Comparison of ENCODE assay signal across 10 mouse cellular contexts in the genomic region with DNA sequence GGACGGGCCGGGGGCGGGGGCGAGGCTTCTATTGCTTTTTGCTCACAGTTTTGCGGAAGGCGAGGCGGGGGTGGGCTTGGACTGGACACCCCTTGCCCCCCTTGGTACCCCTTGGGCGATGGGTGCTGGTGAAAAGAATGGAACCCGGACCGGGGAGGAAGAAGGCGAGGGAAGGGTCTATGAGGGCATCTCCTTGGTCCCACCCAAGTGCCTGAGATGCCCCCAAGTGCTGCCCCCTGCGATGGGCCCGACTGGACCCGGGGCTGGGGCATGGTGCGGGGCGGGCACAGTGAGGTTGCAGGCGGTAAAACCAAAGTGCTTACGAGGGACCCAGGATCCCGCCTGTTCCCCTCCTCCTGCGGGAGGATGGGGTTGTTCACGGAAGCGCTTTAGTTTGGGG. TPM values are rescaled to one million over a fixed set of nuclear protein-coding genes. Genes with fewer than 3 reads are reported as not detected.
DNase-seq lines count a peak whose midpoint lies in the region; ATAC-seq and TF ChIP-seq lines count a peak whose summit lies in the region.
"Had no signal": no experiment of that assay in that cellular context is flagged by ENCODE, and none has a peak within 500 bp of the region (broad histone marks: within the 10 kb centered on the region; RNA-seq: fewer than 3 reads in every experiment).

No protein-coding gene starts in this region.

- H3K27ac ChIP-seq in lung, embryonic 16.5 days (ENCODE audit: low read length) = no peak overlapping the region
- H3K27ac ChIP-seq in forebrain, postnatal 0 days (ENCODE audit: low read depth, low read length) = peak overlapping the region; percentile 57; the same call in 1 of the 2 replicates
- H3K27ac ChIP-seq in limb, embryonic 12.5 days = no peak overlapping the region
- H3K27ac ChIP-seq in stomach, embryonic 14.5 days (ENCODE audit: low read length) = no peak overlapping the region

- peak overlapping the region; percentile 47; the same call in 1 of the 2 replicates for H3K9ac ChIP-seq in lung, embryonic 16.5 days (ENCODE audit: low read length)
- H3K9ac ChIP-seq in forebrain, postnatal 0 days = no peak overlapping the region
- peak overlapping the region; percentile 59 for H3K9ac ChIP-seq in limb, embryonic 12.5 days (replicated peaks)
- H3K9ac ChIP-seq in stomach, embryonic 14.5 days (replicated peaks; ENCODE audit: low read depth, low read length) = no peak overlapping the region

- 0 out of 2 replicates have a peak, but pooled peaks cover 6% of the 10 kb centered on the region for H3K36me3 ChIP-seq in lung, embryonic 16.5 days (ENCODE audit: control insufficient read depth, insufficient read depth, low read length)
- H3K36me3 ChIP-seq in forebrain, postnatal 0 days (ENCODE audit: insufficient read depth) = peaks cover 36% of the 10 kb centered on the region
- peaks cover 40% of the 10 kb centered on the region for H3K36me3 ChIP-seq in limb, embryonic 12.5 days
- peaks cover 10% of the 10 kb centered on the region; the same call in 1 of the 2 replicates for H3K36me3 ChIP-seq in stomach, embryonic 14.5 days (ENCODE audit: control insufficient read depth, insufficient read depth, low read length)

- peak overlapping the region; percentile 38 for H3K4me3 ChIP-seq in lung, embryonic 16.5 days (ENCODE audit: low read length)
- H3K4me3 ChIP-seq in forebrain, postnatal 0 days (ENCODE audit: low read depth, low read length) = no peak overlapping the region
- peak overlapping the region; percentile 30; the same call in 1 of the 2 replicates for H3K4me3 ChIP-seq in limb, embryonic 12.5 days (replicated peaks)
- peak overlapping the region; percentile 18; the same call in 1 of the 2 replicates for H3K4me3 ChIP-seq in stomach, embryonic 14.5 days (ENCODE audit: low read depth, low read length)

- peaks cover 1% of the 10 kb centered on the region; the same call in 1 of the 2 replicates for H3K27me3 ChIP-seq in lung, embryonic 16.5 days (ENCODE audit: control insufficient read depth, insufficient read depth, low read depth, low read length)
- no peaks in the 10 kb centered on the region for H3K27me3 ChIP-seq in forebrain, postnatal 0 days (ENCODE audit: insufficient read depth, low read length)
- peaks cover 10% of the 10 kb centered on the region; the same call in 1 of the 2 replicates for H3K27me3 ChIP-seq in limb, embryonic 12.5 days
- no peaks in the 10 kb centered on the region for H3K27me3 ChIP-seq in stomach, embryonic 14.5 days (ENCODE audit: control insufficient read depth, insufficient read depth, low read length)
- H3K27me3 ChIP-seq: Patski had no signal

- ATAC-seq in lung, embryonic 16.5 days (ENCODE audit: low read depth) = 0 out of 2 replicates have a peak, but pooled peaks have one; percentile 10
- no peak for ATAC-seq in forebrain, postnatal 0 days
- ATAC-seq in limb, embryonic 12.5 days (ENCODE audit: insufficient number of reproducible peaks, insufficient read depth, low FRiP score, low TSS enrichment, low read depth) = no peak
- ATAC-seq in stomach, embryonic 14.5 days (ENCODE audit: insufficient number of reproducible peaks, insufficient read depth, low FRiP score, low read depth) = no peak

- 47% methylated on average over 22 of the region's 22 CpGs for WGBS in lung, embryonic 16.5 days
- WGBS in forebrain, postnatal 0 days = 60% methylated on average over 19 of the region's 22 CpGs
- 37% methylated on average over 22 of the region's 22 CpGs for WGBS in limb, embryonic 12.5 days
- 52% methylated on average over 22 of the region's 22 CpGs for WGBS in stomach, embryonic 14.5 days

- H3K4me2 ChIP-seq in lung, embryonic 16.5 days (ENCODE audit: low read depth, low read length) = peak overlapping the region; percentile 63
- 0 out of 2 replicates have a peak overlapping the region, but pooled peaks have one; percentile 33 for H3K4me2 ChIP-seq in forebrain, postnatal 0 days (ENCODE audit: low read depth)
- peak overlapping the region; percentile 62 for H3K4me2 ChIP-seq in limb, embryonic 12.5 days
- H3K4me2 ChIP-seq in stomach, embryonic 14.5 days (replicated peaks; ENCODE audit: low read depth, low read length) = peak overlapping the region; percentile 46

- no peaks in the 10 kb centered on the region for H3K9me3 ChIP-seq in lung, embryonic 16.5 days (ENCODE audit: control insufficient read depth, low read length)
- no peaks in the 10 kb centered on the region for H3K9me3 ChIP-seq in forebrain, postnatal 0 days (ENCODE audit: low read length)
- H3K9me3 ChIP-seq in limb, embryonic 12.5 days = no peaks in the 10 kb centered on the region
- no peaks in the 10 kb centered on the region for H3K9me3 ChIP-seq in stomach, embryonic 14.5 days (ENCODE audit: control insufficient read depth, low read depth, low read length)

- TF ChIP-seq CTCF in forebrain, postnatal 0 days (IDR thresholded peaks at IDR 0.05; ENCODE audit: low read depth) = no peak

- peaks cover 32% of the 10 kb centered on the region for H3K4me1 ChIP-seq in lung, embryonic 16.5 days (replicated peaks; ENCODE audit: control insufficient read depth, insufficient read depth, low read length)
- H3K4me1 ChIP-seq in forebrain, postnatal 0 days (ENCODE audit: insufficient read depth) = no peaks in the 10 kb centered on the region
- peaks cover 23% of the 10 kb centered on the region for H3K4me1 ChIP-seq in limb, embryonic 12.5 days (replicated peaks)
- peaks cover 23% of the 10 kb centered on the region; the same call in 1 of the 2 replicates for H3K4me1 ChIP-seq in stomach, embryonic 14.5 days (ENCODE audit: control insufficient read depth, insufficient read depth, low read length)

- no peak for DNase-seq in lung, adult 18-20 months
- DNase-seq in forebrain, postnatal 0 days = no peak
- DNase-seq in right cerebral cortex, postnatal 36 days (ENCODE audit: low spot score in 2 of 2) = no peak
- no peak for DNase-seq in cerebellum, postnatal 14 days
- DNase-seq in c-Kit-positive CD71-positive TER-119-positive erythroid progenitor cells, embryonic 14.5 days (ENCODE audit: low spot score) = no peak

RNA-seq across cellular contexts. Expression of a gene that starts 3.8 kb away (rescaled TPM):
- polyA plus RNA-seq in lung, embryonic 16.5 days (2015; fragmentation: Nextera tagmentation; extraction: Ambion mirVana) = 0.44 TPM in 1 of 2 replicates, not detected in the other
- 0.29 and 0.54 TPM in 2 replicates for total RNA-seq in forebrain, postnatal 0 days (2014; rRNA removed)
- 0.31 and 0.33 TPM in 2 replicates for polyA plus RNA-seq in forebrain, postnatal 0 days (2015; fragmentation: Nextera tagmentation; extraction: Ambion mirVana)
- polyA plus RNA-seq in limb, embryonic 12.5 days (2016; fragmentation: Nextera tagmentation; extraction: Ambion mirVana) = 0.31 and 0.44 TPM in 2 replicates
- polyA plus RNA-seq in stomach, embryonic 14.5 days (2014; fragmentation: Nextera tagmentation; extraction: Ambion mirVana) = 0.24 and 0.46 TPM in 2 replicates
- polyA plus RNA-seq: Patski had no signal

RNA-seq across cellular contexts. Expression of a gene that starts 25.7 kb away (rescaled TPM):
- 7.6 and 8.6 TPM in 2 replicates for polyA plus RNA-seq in lung, embryonic 16.5 days (2015; fragmentation: Nextera tagmentation; extraction: Ambion mirVana)
- 11.6 and 13.0 TPM in 2 replicates for total RNA-seq in forebrain, postnatal 0 days (2014; rRNA removed)
- polyA plus RNA-seq in forebrain, postnatal 0 days (2015; fragmentation: Nextera tagmentation; extraction: Ambion mirVana) = 20.5 and 21.3 TPM in 2 replicates
- polyA plus RNA-seq in limb, embryonic 12.5 days (2016; fragmentation: Nextera tagmentation; extraction: Ambion mirVana) = 11.2 and 13.3 TPM in 2 replicates
- polyA plus RNA-seq in stomach, embryonic 14.5 days (2014; fragmentation: Nextera tagmentation; extraction: Ambion mirVana) = 11.1 and 11.7 TPM in 2 replicates

RNA-seq across cellular contexts. Expression of a gene that starts 41.7 kb away (rescaled TPM):
- polyA plus RNA-seq in lung, embryonic 16.5 days (2015; fragmentation: Nextera tagmentation; extraction: Ambion mirVana) = 282 and 290 TPM in 2 replicates
- 120 and 147 TPM in 2 replicates for total RNA-seq in forebrain, postnatal 0 days (2014; rRNA removed)
- polyA plus RNA-seq in forebrain, postnatal 0 days (2015; fragmentation: Nextera tagmentation; extraction: Ambion mirVana) = 209 and 217 TPM in 2 replicates
- 252 and 259 TPM in 2 replicates for polyA plus RNA-seq in limb, embryonic 12.5 days (2016; fragmentation: Nextera tagmentation; extraction: Ambion mirVana)
- 281 and 289 TPM in 2 replicates for polyA plus RNA-seq in stomach, embryonic 14.5 days (2014; fragmentation: Nextera tagmentation; extraction: Ambion mirVana)

RNA-seq across cellular contexts. Expression of a gene that starts 52.4 kb away (rescaled TPM):
- polyA plus RNA-seq in lung, embryonic 16.5 days (2015; fragmentation: Nextera tagmentation; extraction: Ambion mirVana) = 38.8 and 42.3 TPM in 2 replicates
- 2.2 and 3.2 TPM in 2 replicates for total RNA-seq in forebrain, postnatal 0 days (2014; rRNA removed)
- 2.9 and 3.5 TPM in 2 replicates for polyA plus RNA-seq in forebrain, postnatal 0 days (2015; fragmentation: Nextera tagmentation; extraction: Ambion mirVana)
- 45.1 and 50.5 TPM in 2 replicates for polyA plus RNA-seq in limb, embryonic 12.5 days (2016; fragmentation: Nextera tagmentation; extraction: Ambion mirVana)
- polyA plus RNA-seq in stomach, embryonic 14.5 days (2014; fragmentation: Nextera tagmentation; extraction: Ambion mirVana) = 67.5 and 71.2 TPM in 2 replicates

RNA-seq across cellular contexts. Expression of a gene that starts 56.0 kb away (rescaled TPM):
- polyA plus RNA-seq in lung, embryonic 16.5 days (2015; fragmentation: Nextera tagmentation; extraction: Ambion mirVana) = 4.3 and 6.9 TPM in 2 replicates
- 0.85 and 1.6 TPM in 2 replicates for total RNA-seq in forebrain, postnatal 0 days (2014; rRNA removed)
- 0.30 and 0.34 TPM in 2 replicates for polyA plus RNA-seq in forebrain, postnatal 0 days (2015; fragmentation: Nextera tagmentation; extraction: Ambion mirVana)
- 4.6 and 4.7 TPM in 2 replicates for polyA plus RNA-seq in limb, embryonic 12.5 days (2016; fragmentation: Nextera tagmentation; extraction: Ambion mirVana)
- polyA plus RNA-seq in stomach, embryonic 14.5 days (2014; fragmentation: Nextera tagmentation; extraction: Ambion mirVana) = 1.9 and 2.0 TPM in 2 replicates
- total RNA-seq: left cerebral cortex, postnatal 14 days had no signal
- polyA plus RNA-seq: Patski had no signal

Comparison
In these comparisons a context has a peak if more than half of its experiments do, and no peak if none do; other contexts are left out.
1. H3K9ac ChIP-seq: peak in lung, embryonic 16.5 days (single experiment) and limb, embryonic 12.5 days (single experiment); none in forebrain, postnatal 0 days (single experiment) and stomach, embryonic 14.5 days (single experiment).
2. Peak in every context shown above with its lines, with median percentiles within 50 percentile points of each other: H3K4me2 ChIP-seq.